Mouse (Mus musculus) CH12.LX (cell line): ENCODE data around the gene Mcf2l.

Experiments used
- CTCF ChIP-seq, 2 experiments: IDR thresholded peaks in 1 of 2; conservative IDR thresholded peaks in 1 of 2; 2 replicates each; pipeline ENCODE4 v1.5.1; 2011 to 2012; ENCODE audit warnings: low read depth in 2 of 2, low read length in 2 of 2, improper control_type of control experiment in 1 of 2, inconsistent platforms in 1 of 2, mild to moderate bottlenecking in 1 of 2, moderate library complexity in 1 of 2
- KAT2A ChIP-seq: IDR thresholded peaks from 2 replicates; pipeline ENCODE4 v1.6.1; 2012; ENCODE audit warnings: low read length, improper control_type of control experiment, inconsistent platforms; ENCODE audit not compliant: insufficient replicate concordance
- MAFK ChIP-seq: IDR thresholded peaks from 2 replicates; pipeline ENCODE4 v1.6.1; 2011; ENCODE audit warnings: low read length, improper control_type of control experiment; ENCODE audit not compliant: insufficient replicate concordance
- NRF1 ChIP-seq: IDR thresholded peaks from 2 replicates; pipeline ENCODE4 v1.6.1; 2014; ENCODE audit warnings: low read depth, mild to moderate bottlenecking, inconsistent platforms, low read length, improper control_type of control experiment, moderate library complexity
- POLR2A ChIP-seq: IDR thresholded peaks from 2 replicates; pipeline ENCODE4 v1.6.1; 2011; ENCODE audit warnings: low read depth, mild to moderate bottlenecking, improper control_type of control experiment, low read length

DNA sequence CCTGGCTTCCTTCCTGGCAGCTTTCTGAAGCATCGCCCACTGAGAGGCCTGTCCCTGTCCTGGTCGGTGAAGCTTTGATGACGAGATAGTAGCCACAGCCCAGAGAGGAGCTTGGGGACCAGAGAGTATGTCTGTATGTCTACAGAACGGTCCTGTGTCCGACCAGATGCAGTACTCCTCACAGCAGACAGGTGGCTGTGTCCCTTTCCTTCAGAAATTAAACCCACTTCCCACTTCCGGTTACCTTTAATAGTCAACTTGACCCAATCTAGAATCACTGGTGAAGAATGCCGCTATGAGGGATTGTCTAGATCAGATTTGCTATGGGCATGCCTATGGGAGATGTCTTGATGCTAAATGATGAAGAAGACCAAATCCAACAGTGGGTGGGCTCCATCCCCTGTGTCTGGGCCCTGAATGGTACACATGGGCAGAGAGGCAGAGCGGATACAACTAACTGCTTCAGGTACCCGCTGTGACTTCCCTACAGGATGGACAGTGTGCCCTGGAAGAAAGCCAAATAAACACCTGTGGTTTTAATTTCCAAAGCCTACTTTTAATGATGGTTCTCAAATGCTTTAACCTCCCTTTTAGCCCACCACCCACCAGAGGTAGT lies 22.0 kb downstream of the Mcf2l start:
- TF ChIP-seq KAT2A (no peak), MAFK (no peak), CTCF (conservative IDR thresholded peaks at IDR 0.05 in 1 of 2, IDR thresholded peaks at IDR 0.05 in 1 of 2; ENCODE audit: low read depth in 2 of 2, low read length in 2 of 2) (peak; percentile 16 to 34; a peak in 2 of 4 replicates), NRF1 (no peak), POLR2A (no peak)
